Mouse (Mus musculus) olfactory bulb, adult 2 months (tissue): Measurements from ENCODE around the gene Atg4b.

Source experiments
- CTCF ChIP-seq: fragments of 200-500 bp; IDR thresholded peaks from 2 replicates; pipeline ENCODE4 v1.5.1; 2012; ENCODE audit warnings: low read depth, mild to moderate bottlenecking, low read length, moderate library complexity; ENCODE audit not compliant: insufficient read depth
- POLR2A ChIP-seq: fragments of 200-500 bp; IDR thresholded peaks from 2 replicates; pipeline ENCODE4 v1.6.1; 2012; ENCODE audit warnings: mild to moderate bottlenecking, low read depth, low read length, moderate library complexity; ENCODE audit not compliant: insufficient read depth

GRCm38 (mm10) chr1:93794526-93794925, 43.2 kb downstream of the Atg4b start:
- TF ChIP-seq CTCF = no peak
- TF ChIP-seq POLR2A = no peak
